Mouse (Mus musculus): Measurements from ENCODE around the gene Acat1.

The Acat1 gene

DNA sequence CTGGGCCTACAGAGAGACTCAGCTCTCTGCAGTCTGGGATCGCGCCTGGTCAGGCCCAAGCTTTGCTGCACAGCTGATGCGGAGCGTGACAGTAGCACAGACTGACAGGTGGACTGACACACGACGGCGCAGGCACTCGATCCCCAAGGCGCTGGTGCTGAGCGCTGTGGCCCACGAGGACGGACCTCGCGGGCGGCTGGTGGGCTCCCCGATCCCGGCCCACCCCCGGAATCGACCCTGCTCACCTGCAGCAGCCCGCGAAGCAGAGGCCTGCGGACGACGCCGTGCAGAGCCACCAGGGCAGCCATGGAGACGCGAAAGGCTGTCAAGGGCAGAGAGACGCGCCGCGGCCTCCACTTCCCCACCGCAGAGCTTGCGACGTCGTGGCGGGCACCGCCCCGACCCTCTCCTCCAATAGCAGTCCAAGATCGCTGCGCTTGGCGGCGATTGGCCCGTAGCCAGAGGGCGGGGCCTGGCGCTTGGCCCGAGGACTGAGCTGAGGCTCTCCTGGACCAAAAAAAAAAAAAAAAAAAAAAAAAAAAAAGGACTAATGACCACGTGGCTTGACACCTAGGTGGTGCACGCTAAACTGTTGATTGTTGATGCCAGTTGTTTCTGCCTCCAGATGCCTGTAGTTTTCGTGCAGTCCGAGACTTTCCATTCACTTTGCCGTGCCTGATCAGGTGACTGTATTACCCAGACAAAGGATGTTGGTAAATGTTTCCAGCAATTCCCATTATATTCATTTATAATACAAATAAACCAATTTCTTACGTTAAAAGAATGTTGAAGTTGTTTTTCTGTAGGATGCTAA is at the start of gene Acat1:
Gene Acat1, minus strand, starts transcription at position 415 of the 814 bp plus-strand sequence.
- peak; percentile 97 for DNase-seq

DNA sequence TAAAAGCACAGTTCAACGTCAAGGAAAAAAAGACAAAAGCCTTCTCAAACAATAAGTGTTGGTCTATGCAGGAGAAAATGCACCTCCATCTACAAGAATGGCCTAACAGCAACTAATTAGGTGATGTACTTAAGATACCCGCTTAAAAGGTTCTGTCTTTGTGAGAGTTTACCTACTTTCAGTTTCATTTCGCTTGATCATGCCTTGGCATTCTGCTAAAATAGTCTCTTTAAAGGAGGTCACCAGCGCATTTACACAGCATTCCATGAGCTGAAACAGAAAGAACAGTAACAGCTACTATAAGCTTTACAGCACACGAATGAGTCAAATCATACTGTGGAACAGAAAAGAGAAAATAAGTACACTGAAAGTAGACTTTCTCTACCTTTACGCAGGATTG is 24.6 kb upstream of the Acat1 start:
- no peak for DNase-seq

DNA sequence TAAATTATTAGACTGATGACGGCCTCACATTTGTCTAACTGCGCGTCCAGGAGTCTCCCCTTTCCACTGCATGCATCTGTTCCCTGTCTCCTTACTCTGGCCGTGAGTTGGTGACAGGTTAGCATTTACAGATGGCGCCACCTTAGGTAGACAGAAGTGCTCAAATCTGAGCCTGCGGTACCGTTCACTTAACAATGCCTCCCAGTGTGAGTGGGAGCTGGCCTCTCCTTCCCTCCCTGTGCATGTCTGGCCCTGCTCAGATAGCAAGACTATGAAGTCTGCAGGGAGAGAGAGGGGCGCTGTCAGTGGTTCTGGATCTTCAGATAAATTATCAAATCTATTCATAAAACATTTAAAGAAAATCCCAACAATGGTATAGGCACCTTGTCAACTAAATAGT is 5.1 kb upstream of the Acat1 start:
- DNase-seq, result no peak

DNA sequence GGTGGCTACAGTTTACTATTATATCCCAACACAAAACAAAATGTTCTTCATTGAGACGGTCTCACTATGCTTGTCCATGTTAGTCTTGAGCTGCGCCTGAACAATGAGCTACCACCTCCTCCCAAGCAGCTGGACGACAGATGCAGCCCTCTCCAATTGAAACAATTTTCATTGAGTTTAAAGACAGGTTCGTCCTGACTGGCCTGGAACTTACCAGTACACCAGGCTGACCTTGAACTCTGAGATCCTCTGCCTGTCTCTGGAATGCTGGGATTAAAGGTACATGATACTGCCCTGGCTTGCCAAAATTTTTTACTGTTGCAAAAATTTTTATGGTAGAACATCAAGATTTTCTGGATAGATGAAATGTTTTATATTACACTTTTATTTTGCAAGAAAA is 4.1 kb upstream of the Acat1 start:
- DNase-seq, result no peak

DNA sequence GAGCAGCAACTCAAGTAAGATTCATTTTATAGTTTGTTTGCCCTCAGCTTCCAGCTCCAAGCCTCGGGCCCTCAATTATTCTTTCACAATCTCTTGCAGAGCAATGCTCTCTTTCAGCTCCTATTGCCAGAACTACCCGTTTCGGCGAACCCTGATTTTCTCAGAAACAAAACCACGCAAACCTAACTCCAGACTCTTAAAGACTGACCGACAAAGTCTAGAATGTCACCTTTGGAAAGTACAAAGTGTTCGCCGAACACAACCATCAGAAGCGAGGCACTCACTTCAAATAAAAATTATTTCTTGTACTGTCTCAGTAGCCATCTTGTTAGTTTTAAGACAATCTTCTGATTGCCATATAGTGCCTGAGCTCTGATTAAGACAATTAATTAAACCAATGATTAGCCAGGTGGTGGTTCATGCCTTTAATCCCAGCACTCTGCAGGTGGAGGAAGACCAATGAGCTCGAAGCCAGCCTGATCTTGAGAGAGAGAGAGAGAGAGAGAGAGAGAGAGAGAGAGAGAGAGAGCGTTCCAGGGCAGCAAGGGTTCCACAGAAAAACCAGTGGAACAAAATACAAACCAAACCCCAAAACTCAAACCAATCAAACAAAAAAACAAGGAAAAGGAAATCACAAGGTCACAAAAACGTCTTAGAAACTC is 745 bp downstream of the Acat1 start:
- DNase-seq, result peak; percentile 35

DNA sequence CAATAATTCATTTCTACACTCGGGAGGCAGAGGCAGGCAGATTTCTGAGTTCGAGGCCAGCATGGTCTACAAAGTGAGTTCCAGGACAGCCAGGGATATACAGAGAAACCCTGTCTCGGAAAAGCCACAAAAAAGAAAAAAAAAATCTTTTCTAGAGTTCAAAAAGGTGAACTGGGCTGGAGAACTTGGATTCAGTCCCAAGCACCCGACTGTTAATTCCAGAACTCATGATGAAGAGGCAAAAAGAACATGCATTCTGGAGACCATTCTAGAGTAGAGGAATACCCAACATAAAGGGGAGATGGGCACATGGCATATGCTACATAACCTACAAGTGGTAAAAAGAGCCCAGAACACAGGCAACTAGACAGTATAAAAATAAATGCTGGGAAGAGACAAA is 2.4 kb downstream of the Acat1 start:
- peak; percentile 2 for DNase-seq

DNA sequence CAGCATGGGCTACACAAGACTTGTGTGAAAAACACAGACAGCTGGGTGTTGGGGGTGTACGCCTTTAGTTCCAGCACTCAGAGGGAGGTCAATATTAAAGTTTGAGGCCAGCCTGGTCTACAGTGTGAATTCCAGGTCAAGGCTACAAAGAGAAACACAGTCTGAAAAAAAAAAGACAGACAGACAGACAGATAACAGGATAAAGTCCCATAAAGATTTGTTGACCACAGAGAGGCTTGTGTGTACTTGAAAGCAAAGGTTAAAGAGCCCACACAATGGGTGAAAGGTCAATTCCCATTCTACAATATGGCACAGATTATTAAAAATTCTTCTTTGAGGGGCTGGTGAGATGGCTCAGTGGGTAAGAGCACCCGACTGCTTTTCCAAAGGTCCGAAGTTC is 3.0 kb downstream of the Acat1 start:
- no peak for DNase-seq

DNA sequence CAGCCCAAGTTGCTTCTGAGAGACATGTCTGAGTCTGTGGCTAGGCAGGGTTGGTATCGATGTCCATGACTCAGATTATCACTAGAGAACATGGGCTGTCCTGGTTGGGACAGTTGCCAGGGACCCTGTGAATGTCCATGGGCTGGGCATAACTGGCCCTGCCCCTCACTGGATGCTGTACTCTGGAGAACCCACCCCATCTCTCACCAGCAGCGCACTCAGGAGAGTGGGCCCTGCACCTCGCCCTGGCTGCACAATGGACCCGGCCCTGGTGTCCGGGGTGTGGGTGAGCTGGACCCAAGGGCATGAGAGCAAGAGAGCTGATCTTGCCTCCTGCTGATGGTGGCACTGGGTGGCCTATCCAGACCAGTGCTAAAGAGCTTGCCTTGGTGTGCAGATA is 5.2 kb downstream of the Acat1 start:
- no peak for DNase-seq

DNA sequence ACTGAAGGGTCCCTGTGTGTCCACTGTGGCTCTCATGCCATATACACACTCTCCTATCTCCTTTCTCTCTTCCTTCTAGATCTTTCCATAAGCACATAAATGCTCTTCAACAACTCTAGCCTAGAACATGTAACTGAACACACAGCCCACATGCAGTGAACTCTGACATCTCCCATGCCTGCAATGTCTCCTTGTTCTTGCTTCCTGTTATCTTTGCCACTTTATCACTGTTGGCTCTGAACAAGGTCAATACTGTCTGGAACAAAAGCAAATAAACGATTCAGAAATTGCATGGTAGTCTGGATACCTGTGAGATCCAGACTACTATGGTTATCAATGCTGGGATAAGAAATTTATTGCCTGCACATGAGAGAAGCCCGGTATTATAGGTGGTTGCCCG is 6.3 kb downstream of the Acat1 start:
- no peak for DNase-seq

DNA sequence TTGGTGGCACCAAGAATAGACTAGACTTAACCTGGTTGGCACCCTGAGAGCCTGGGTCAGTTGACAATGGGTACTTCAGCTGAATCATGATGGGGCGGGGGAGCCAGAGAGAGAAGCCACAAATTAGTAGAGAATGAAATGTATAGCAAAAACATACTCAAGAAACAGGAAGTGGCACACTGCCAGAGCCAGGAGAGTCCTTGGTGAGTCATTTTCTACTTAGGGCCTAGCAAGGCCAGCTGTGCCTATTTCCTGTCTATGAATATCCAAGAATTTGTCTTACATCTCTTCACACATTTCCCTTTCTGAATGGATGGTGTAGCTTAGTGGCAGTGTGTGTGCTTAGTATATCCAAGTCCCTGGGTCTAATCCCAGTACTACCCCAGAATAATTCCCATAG is 6.8 kb downstream of the Acat1 start:
- DNase-seq, result peak; percentile 2

DNA sequence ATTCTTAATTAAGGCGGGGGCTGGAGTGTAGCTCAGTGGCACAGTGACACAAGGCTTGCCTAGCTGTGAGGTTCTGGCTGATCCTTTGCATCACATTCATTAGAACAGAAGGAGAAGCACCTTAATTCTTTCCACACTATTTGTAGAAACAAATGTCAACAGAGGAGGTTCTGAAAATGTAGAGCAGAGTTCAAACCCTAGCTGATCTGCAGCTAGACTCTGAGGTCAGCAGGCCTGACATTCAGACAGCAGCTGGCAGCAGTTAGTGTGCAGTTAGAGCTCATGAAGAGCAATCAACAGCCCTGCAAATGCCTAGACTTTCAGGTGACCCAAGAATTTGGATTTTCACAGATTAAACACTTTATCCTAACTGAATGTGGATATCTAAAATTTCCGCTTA is 8.6 kb downstream of the Acat1 start:
- no peak for DNase-seq

DNA sequence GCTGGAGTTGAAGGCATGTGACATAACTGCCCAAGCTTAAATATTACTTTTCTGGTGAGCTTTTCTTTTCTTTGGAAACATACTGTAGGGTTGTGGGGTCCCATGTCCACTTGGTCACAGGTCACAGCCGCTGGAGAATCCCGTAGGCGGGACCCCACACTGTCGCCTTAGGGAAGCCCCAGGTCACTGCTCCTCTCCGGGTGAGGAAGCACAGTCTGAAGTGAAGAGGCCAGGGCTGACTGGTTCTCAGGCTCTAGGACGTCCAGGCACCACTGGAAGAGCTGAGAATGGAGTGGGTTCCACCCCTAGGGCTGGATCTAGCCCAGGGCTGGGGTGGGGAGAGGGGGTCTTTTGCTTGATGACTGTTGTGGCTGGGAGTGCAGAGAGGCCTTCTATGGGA is 11.6 kb downstream of the Acat1 start:
- no peak for DNase-seq

DNA sequence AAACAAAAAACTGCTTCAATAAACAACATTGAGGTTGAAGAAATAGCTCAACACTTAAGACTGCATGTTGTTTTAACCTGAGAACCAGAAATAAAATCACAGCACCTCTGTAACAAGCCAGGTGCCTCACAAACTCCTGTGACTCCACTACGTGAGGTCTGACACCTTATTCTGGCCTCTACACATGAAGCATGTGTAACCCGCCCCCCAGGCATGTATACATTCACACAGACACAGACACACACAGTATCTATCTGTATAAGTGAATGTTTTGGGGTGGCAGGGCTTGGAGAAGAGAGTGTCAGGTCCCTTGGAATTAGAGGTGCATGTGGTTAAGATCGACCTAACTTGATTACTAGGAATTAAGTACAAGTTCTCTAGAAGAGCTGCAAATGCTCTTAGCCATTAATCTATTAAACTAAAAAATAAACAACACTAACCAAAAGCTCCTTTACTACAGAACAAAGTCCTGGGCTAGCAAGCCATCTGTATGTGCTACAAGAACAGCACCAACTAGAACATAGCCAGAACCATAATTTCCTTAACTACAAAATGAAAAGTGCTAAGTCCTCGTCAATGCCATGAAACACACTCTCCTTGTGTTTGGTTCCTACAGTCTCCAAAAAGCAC is 13.1 kb downstream of the Acat1 start:
- DNase-seq, result no peak

DNA sequence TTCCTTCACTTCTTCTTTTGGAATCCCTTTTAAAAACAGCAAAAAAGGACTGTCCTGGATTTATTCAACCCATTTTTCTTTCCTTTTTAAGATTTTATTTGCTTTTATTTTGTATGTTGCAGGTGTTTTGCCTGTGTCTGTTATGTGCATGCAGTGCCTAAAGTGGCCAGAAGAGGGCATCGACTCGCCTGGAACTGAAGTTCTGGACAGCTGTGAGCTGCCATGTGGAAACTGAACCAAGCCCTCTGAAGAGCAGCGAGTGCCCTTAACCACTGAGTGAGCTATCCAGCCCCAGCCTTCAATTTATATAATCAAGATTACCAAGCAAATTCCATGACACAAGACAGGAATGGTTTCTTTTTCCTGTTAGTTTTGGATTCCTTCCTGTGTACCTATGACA is 15.4 kb downstream of the Acat1 start:
- DNase-seq, result peak; percentile 82

DNA sequence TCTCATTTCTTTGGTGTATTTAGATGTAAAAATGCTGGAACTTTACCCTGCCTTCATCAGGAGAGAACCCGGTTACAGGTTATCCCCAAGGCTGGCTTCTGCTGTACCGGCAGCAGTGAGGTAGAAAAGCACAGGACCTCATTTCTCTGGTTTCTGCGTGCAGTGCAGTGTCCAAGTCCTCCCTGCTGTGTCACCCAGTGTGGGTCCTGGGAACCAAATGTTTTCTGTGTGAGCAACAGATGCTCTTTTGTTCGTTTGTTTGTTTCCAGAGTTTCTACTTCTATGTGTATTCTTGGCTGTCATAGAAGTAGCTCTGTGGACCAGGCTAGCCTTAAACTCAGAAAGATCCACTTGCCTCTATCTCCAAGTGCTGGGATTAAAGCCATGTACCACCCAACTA is 28.3 kb downstream of the Acat1 start:
- peak; percentile 0 for DNase-seq

DNA sequence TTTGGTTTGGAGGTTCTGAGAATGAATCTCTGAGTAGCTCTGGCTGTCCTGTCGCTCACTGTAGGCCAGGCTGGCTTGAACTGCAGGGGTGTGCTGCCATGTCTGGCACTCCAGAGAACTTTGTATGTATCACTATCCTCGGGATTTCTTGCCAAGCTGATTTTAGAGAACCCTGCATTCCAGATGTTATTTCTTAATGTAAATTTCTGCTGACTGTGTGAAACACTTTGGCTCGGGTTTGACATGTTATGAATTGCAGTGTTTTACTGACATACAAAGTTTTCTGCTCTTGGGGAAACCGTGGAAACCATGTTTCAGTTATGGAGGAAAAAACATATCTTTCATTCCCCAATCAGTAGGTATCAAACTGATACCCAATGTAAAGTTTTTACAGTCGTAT is 34.5 kb downstream of the Acat1 start:
- no peak for DNase-seq

DNA sequence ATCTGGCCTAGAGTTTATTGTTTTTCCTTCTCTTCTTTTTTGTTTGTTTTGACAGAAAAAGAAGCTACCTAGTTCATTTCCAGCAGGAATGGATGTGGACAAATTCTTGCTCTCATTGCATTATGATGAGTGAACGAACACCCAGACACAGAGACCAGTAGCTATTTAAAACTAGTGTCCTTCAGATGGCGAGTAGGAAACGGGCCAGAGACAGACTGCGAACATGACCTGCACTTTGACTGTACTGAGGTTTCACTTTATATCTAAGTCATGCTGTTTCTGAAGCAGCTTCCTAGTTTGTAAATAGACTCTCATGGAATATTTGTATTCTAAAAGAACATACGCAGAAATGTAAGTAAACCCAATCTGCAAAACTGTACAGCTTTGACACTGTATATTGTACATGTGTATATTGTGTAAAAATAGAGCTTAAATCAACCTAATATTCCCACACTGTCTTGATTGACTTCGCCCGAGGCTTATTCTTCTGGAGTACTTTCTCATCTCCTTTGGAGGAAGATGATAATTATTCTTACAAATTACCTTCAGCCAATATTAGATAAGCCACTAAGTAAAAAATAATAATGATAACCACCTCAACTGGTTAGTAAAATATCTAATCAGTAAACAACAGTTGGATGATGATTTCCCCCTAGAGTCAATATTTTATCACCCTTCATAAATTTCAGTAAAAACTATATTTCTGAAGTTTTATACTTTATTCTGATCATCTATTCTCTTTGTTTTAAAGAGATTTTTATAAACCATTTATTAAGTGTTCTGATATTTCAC is 37.5 kb downstream of the Acat1 start:
- DNase-seq, result no peak

DNA sequence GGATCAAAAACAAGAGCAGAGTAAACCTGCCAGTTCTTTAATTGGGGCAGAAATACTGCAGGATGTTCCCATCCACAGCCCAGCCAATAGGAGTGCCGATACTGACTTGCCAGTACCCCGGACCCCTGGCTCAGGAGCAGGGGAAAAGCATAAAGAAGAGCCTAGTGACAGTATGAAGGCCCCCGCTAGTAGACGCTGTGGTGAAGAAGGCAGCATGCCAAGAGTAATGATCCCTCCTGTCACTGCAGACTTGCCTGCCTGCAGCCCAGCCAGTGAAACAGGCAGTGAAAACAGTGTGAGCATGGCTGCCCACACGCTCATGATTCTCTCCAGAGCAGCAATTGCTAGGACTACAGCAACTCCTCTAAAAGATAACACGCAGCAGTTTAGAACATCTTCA is 39.5 kb downstream of the Acat1 start:
- DNase-seq, result no peak

DNA sequence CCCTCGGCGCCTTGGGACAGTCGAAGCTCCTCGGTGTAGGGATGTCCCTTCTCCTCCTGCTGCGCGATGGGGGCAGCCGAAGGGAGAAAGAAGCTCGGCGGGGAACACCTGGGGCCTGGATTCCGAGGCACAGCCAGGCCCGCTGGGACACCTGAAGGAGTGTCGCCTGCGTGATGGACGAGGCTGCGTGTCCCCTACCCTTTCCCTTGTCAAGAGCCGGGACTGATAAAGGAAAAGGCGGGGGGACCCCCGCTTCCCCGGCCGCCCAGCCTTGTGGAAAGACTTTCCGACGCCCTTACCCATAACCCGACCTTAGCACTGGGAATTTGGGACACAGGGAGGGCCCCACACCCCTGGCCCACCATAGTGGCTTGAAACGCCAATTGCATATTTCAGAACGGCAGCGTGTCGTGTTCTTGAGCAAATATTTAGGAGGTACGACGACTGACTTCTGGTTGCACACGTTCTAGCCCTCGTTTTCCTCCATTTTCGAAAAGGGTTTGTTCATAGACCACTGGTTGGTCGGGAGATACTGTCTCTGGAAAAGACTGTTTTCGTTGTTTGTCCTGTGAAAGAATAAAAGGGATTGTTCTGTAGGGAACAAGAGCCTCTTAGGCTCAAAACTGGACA is 72.7 kb downstream of the Acat1 start:
- DNase-seq, result peak; percentile 14

DNA sequence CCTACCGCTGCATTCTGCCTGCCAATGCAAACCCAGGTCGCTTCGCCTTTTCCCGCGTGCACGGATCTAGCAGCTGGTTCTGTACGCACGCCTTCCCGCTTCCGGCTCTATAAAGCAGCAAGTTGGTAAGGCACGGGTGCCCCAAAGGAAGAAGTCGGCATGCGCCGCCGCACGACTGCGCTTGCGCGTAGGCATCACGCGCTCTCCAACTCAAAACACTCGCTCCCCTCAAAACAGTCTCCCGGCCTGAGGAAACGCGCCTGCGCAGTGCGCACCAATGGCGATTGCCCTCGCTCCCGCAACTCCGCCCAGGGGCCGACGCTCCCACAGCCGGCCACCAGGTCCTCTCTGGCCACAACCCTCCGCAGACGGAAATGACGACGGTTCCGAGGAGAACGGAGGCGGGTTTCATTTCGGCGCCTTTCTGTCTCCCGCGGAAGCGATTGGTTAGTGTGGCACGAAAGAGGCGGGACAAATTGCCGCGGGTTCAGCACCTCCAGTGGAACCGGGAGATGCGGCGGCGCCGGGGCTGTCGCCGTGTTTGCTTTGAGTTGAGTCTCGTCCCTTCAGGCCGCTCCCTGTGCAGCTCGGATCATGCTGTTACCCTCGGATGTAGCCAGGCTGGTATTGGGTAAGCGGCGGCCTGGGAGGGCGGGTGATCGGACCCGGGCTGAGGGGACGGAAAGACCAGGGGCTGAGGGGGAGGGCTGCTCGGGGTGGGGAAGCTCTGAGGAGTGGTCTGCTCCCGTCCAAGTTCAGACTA is 73.4 kb downstream of the Acat1 start, which contains the start of the genes Atm and Npat:
Gene Atm, minus strand, starts transcription at position 183 of the 763 bp plus-strand sequence.
Gene Npat, plus strand, starts transcription at position 490 of the 763 bp plus-strand sequence.
- peak; percentile 98 for DNase-seq

DNA sequence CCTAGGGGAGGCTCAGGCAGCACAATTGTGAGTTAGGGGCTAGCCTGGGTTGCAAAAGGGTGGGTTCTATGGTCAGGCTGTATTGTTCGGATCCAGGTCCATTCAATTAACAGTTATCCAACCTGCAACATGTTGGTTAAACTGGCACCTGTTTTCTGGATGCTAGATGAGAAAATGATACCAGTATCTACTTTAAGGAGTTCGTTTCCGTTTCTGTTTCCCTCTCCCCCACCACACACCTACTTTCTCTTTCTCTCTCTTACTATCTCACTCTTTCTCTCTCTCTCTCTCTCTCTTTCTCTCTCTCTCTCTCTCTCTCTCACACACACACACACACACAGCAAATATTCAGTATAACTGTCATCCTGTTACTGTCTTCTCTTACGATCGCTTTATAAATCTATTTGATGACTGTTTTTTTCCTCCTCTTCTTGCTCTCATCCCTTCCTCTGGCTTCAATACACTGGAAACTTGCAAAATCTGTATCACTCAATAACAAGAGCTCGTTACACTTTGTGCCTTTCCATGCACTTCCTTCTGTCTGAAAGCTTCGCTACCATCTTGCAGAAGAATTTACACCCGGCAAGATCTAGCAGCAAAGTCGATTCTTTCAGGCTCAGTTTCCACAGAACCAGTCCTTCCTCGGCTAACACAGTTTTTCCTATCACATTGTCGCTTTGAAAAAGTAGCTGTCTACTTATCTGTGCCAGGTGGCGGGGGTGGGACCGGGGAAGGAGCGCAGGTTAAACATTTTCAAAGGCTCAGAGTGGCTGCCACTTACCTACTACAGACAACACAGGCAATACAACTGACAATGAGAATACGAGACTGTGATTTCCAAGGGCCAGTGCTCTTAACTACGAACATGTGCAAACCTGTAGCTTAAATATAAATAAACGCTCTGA is 74.5 kb downstream of the Acat1 start:
- DNase-seq, result peak; percentile 42

All from kidney, adult 18-20 months (tissue).